Mouse (Mus musculus) C2C12 (cell line): ENCODE results near the gene Tpbgl. TPM values are rescaled to one million over a fixed set of nuclear protein-coding genes. Genes with fewer than 3 reads are reported as not detected.

Experiments used
- H3K27me3 ChIP-seq: one replicate; pipeline ENCODE4 v1.6.1; 2011; ENCODE audit not compliant: control insufficient read depth, insufficient read depth, insufficient read length
- H3K36me3 ChIP-seq: one replicate; pipeline ENCODE4 v1.6.1; 2011; ENCODE audit not compliant: control insufficient read depth, insufficient read depth
- H3K4me3 ChIP-seq: one replicate; pipeline ENCODE4 v1.5.1; 2011; ENCODE audit warnings: mild to moderate bottlenecking, control low read depth; ENCODE audit not compliant: poor library complexity, insufficient read depth, severe bottlenecking
- H3K79me2 ChIP-seq: one replicate; pipeline ENCODE4 v1.6.1; 2011; ENCODE audit not compliant: control insufficient read depth, insufficient read depth
- H3K79me3 ChIP-seq: one replicate; pipeline ENCODE4 v1.6.1; 2011; ENCODE audit warnings: low read depth, control low read depth
- H3ac ChIP-seq: one replicate; pipeline ENCODE3; 2011; ENCODE audit warnings: low read depth; ENCODE audit not compliant: control insufficient read depth, insufficient read length
- CEBPB ChIP-seq: IDR thresholded peaks from one replicate; pipeline ENCODE4 v1.6.1; 2011; ENCODE audit warnings: low read depth, mild to moderate bottlenecking, control low read depth, moderate library complexity
- CTCF ChIP-seq: IDR thresholded peaks from one replicate; pipeline ENCODE4 v1.5.1; 2011; ENCODE audit not compliant: control insufficient read depth, insufficient read depth, insufficient read length
- FOSL1 ChIP-seq: IDR thresholded peaks from one replicate; pipeline ENCODE4 v1.8.0; 2011; ENCODE audit warnings: mild to moderate bottlenecking, low read length; ENCODE audit not compliant: poor library complexity, insufficient read depth, severe bottlenecking
- MAX ChIP-seq: IDR thresholded peaks from one replicate; pipeline ENCODE4 v1.6.1; 2011; ENCODE audit warnings: mild to moderate bottlenecking, control low read depth
- MYOD1 ChIP-seq: IDR thresholded peaks from one replicate; pipeline ENCODE4 v1.6.1; 2011; ENCODE audit warnings: low read depth; ENCODE audit not compliant: control insufficient read depth, insufficient read length
- MYOG ChIP-seq: IDR thresholded peaks from one replicate; pipeline ENCODE4 v1.6.1; 2011; ENCODE audit not compliant: control insufficient read depth, insufficient read length; ENCODE audit errors: extremely low read depth
- USF1 ChIP-seq: IDR thresholded peaks from one replicate; pipeline ENCODE4 v1.6.1; 2011; ENCODE audit warnings: low read depth, mild to moderate bottlenecking, control low read depth, moderate library complexity
- polyA plus RNA-seq: library from polyadenylated mRNA; unstranded; fragments of >200 nt; fragmentation: generic; extraction: Trizol; gene quantifications from one replicate; pipeline ENCODE4 v1.2.1, GENCODE M21; 2012; ENCODE audit warnings: missing spikeins

Tpbgl gene
- polyA plus RNA-seq, 1 experiment: not detected

DNA sequence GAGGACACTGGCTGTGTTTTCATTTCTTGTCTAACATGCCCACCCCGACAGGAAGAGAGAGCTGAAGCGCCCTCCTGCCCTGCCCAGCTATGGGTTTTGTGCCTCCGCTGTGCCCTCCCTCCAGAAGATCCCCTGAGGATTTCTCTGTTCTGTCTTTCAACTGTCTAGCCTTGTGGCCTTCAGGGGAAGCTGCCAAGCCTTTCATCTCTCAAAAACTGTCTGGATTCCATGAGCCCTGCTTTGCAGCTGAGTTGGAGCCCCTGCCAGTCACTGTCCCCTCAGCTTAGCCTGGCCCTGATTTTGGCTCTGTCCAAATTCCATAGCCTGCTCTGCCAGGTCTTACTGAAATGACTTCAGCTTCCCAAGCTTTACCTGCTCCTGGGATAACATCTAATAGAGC, 20.1 kb downstream of the Tpbgl start:
- no peaks in the 10 kb centered on the region for H3K79me2 ChIP-seq
- no peak overlapping the region for H3ac ChIP-seq
- peaks cover 6% of the 10 kb centered on the region for H3K27me3 ChIP-seq
- TF ChIP-seq CTCF (no peak), MYOG (no peak), USF1 (no peak), MYOD1 (no peak), CEBPB (no peak), FOSL1 (no peak)
- no peak overlapping the region for H3K4me3 ChIP-seq
- H3K79me3 ChIP-seq: no peaks in the 10 kb centered on the region
- no peaks in the 10 kb centered on the region for H3K36me3 ChIP-seq

- no peak overlapping the region for H3K4me3 ChIP-seq
- no peaks in the 10 kb centered on the region for H3K79me3 ChIP-seq
- H3ac ChIP-seq: no peak overlapping the region
- H3K27me3 ChIP-seq: peaks cover 4% of the 10 kb centered on the region
- H3K79me2 ChIP-seq: no peaks in the 10 kb centered on the region
- TF ChIP-seq FOSL1 (no peak), MYOD1 (no peak), USF1 (no peak), MAX (no peak), CEBPB (no peak), MYOG (no peak)
- H3K36me3 ChIP-seq: no peaks in the 10 kb centered on the region
Measured at GRCm38 (mm10) chr7:99606303-99606702, 20.6 kb downstream of the Tpbgl start.

DNA sequence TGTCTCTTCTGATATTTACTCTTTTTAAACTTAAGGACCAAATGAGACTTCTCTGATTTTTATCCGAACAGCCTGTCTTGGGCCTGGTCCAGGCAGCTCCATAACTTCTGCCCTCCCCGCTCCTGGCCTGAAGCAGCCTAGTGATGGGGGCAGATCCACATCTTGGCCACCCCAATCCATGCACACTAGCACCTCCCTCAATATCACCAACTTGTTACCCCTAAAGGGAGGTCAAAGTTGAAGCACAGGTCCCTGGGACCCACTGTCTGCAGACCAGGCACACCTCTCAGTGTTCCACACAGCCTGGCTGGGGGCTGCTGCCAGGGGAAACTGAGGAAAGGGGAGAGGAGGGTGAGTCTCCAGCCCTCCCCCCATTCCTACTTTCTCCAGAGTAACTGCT, 21.8 kb downstream of the Tpbgl start:
- Histone ChIP-seq H3ac (no peak overlapping the region), H3K79me3 (no peaks in the 10 kb centered on the region), H3K4me3 (no peak overlapping the region), H3K36me3 (no peaks in the 10 kb centered on the region), H3K27me3 (no peaks in the 10 kb centered on the region), H3K79me2 (no peaks in the 10 kb centered on the region)
- TF ChIP-seq CEBPB: no peak
- TF ChIP-seq FOSL1: no peak
- TF ChIP-seq MYOD1: no peak
- TF ChIP-seq MYOG: no peak
- no peak for TF ChIP-seq MAX
- TF ChIP-seq CTCF: no peak
- no peak for TF ChIP-seq USF1

- Histone ChIP-seq H3K4me3 (no peak overlapping the region), H3K27me3 (no peaks in the 10 kb centered on the region), H3K36me3 (no peaks in the 10 kb centered on the region), H3K79me3 (no peaks in the 10 kb centered on the region), H3K79me2 (no peaks in the 10 kb centered on the region), H3ac (no peak overlapping the region)
- TF ChIP-seq CEBPB (no peak), MYOD1 (no peak), USF1 (no peak), FOSL1 (no peak), CTCF (no peak), MAX (no peak), MYOG (no peak)
Measured at GRCm38 (mm10) chr7:99603875-99604662, 22.8 kb downstream of the Tpbgl start.

GRCm38 (mm10) chr7:99598722-99599121, 28.2 kb downstream of the Tpbgl start:
- Histone ChIP-seq H3K36me3 (no peaks in the 10 kb centered on the region), H3K4me3 (no peak overlapping the region), H3K27me3 (no peaks in the 10 kb centered on the region), H3ac (no peak overlapping the region), H3K79me3 (no peaks in the 10 kb centered on the region), H3K79me2 (no peaks in the 10 kb centered on the region)
- no peak for TF ChIP-seq CTCF
- no peak for TF ChIP-seq MAX
- TF ChIP-seq MYOD1: no peak
- TF ChIP-seq MYOG: no peak
- no peak for TF ChIP-seq FOSL1
- no peak for TF ChIP-seq USF1
- no peak for TF ChIP-seq CEBPB
